Mouse (Mus musculus): Measurements from ENCODE around the gene Chchd10. TPM values are rescaled to one million over a fixed set of nuclear protein-coding genes. Genes with fewer than 3 reads are reported as not detected.
"Not testable (repeated sequence)": the region's sequence is repeated elsewhere in the genome, so short reads cannot be mapped to it uniquely, and the experiment has no call there.

Chchd10 gene
- total RNA-seq (2021) (1,000 to 10,000 TPM; 1,273 to 1,367 TPM), polyA plus RNA-seq (2012; rRNA removed) (4,822 and 7,346 TPM in 2 replicates)
- long read RNA-seq, transcript Chchd10-202 (2 exons, 405 nt): minor isoform, 7 of 1,006 reads
- long read RNA-seq, transcript Chchd10-201 (4 exons, 939 nt): major isoform, 976 of 1,006 reads
- long read RNA-seq, partial matches to known transcripts: 18 of 1,006 reads
- long read RNA-seq, other reads (novel, unspliced or antisense): 4 of 1,006 reads

DNA sequence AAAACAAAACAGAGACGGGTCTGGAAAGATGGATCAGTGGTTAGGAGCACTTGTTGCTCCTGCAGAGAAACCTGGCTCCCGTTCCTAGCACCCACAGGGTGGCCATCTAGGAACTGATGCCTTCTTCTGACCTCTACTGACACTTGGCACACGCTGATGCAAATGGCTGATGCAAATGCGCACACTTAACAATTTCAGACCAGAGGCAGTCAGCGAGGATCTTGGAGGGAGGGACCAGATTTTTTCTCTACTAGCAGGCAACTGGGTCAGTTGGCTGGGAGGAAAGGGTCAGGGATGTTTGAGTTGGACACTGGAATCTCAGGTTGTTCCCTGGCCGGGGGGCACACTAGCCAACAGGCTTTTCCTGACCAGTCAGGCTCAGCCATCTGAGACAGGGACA, at the start of gene Chchd10:
Chchd10 (plus strand) TSS at position 240 of the 400 bp plus-strand sequence.
- no peak for DNase-seq

DNA sequence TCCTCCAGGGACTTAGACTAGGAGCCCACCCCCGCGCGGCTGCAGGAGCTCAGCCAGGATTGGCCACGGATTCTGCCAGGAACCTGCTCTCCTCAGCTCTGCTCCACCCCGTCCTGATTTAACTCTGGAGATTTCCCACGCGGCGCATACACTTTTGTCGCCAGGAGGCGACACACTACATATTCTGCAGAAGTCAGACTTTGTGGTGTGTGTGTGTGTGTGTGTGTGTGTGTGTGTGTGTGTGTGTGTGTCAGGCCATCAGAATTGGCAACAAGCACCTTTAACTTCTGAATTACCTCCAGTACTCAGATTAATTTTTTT, 49.7 kb upstream of the Chchd10 start:
- DNase-seq: peak; percentile 81

DNA sequence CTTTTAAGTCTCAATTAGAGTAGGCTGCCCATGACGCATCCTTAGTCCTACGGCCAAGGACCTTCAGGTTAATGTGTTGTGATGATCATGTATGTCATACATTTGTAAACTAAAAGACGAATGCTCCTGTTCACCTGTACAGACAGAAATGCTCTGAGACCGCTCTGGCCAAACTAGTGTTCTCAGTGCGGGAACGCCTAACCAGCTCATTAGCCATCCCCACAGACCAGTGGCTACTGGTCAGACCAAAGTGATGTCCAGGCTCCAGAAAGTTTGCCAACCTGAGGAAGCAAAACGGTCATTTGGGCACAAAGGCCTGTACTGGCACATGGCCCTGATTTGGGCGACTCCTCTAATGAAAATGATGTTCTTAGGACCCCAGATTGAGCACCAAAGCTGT, 48.2 kb upstream of the Chchd10 start:
- no peak for DNase-seq

DNA sequence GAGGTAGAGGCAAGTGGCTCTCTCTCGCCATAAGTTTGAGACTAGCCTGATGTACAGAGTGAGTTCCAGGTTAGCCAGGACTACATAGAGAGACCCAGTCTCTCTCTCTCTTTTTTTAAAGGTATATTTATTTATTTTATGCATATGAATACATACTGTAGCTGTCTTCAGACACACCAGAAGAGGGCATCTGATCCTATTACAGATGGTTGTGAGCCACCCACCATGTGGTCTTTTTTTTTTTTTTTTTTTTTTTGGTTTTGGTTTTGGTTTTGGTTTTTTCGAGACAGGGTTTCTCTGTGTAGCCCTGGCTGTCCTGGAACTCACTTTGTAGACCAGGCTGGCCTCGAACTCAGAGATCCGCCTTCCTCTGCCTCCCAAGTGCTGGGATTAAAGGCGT, 45.4 kb upstream of the Chchd10 start:
- not testable (repeated sequence) for DNase-seq

DNA sequence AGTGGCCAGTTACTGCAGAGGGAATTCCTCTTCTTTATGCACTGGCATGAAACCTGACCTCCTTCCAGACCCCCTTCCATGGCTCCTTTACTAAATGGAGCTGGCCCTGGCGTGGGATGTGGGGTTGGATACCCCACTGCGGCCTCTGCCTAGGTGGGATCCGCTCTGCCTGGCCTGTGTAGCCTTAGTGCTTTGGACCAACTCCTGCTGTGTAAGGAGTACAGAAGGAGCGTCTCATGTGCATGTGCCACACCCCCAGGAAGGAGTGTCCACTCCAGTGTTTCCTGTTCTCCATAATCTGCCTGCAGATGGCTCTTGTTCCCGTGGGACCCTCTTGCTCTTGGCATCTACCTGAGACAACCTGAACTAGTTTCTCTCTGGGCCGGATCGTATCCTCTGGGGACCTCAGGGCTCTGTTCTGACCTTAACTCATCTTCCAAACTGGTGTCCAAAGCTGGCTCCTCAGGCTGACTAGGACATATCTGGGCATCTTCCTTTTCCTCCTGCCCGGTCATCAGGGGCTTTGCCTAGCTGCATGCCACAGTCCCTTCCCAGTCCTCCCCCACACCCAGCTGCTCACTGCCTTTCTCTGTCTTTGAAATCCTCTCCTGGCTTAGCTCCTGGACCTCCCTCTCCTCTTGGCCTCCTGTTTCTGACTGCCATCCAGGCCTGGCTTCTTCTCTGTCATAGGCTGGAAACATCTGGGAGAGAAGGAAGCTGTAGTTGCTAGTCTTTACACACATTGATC, 43.4 kb upstream of the Chchd10 start:
- no peak for DNase-seq

DNA sequence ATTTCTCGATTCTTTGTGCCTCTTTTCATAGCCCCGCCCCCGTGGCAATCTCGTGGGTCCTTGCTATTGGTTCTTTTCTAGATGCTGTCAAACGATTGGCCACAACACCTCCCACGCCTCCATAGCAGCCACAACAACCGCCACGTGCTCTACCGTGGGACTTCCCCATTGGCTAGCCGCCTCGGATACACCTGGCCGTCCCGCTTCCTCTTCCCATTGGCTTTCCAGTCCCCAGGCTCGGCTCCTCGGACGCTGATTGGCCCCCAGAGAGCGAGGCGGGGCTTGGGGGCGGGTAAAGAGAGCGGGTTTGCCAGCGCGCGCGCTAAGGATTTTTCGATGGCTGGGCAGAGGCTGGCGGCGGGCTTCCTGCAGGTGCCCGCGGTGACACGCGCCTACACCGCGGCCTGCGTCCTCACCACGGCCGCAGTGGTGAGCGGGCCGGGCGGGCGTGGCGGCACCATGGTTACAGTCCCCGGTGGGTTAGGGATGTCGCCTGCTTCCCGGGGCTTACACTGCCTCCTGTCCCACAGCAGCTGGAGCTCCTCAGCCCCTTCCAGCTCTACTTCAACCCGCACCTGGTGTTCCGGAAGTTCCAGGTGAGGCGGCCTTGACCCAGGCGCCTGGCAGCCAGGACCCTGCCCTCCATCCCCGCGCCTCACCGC, 39.7 kb upstream of the Chchd10 start, which contains the start of gene Derl3:
Derl3 (plus strand) TSS at position 325 of the 662 bp plus-strand sequence.
- DNase-seq: peak; percentile 95

DNA sequence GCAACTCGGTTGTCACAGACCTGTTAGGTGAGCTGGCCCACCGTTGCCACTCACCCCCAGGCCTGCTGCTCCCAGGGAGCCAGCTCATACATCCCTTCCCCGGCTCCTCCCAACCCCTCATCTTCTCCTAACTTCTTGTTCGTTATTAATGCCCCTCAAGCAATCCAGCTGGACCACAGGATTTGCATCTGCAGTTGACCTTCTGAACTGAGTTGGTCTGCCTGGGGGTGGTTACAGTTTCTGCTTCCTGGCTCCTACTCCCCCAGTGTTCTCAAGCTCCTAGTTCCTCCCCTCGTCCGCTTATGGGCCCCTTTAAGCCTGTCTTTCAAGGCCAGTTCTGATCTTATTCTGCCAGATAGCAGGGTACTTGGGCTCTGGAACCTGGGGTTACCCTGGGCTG, 38.3 kb upstream of the Chchd10 start:
- no peak for DNase-seq

DNA sequence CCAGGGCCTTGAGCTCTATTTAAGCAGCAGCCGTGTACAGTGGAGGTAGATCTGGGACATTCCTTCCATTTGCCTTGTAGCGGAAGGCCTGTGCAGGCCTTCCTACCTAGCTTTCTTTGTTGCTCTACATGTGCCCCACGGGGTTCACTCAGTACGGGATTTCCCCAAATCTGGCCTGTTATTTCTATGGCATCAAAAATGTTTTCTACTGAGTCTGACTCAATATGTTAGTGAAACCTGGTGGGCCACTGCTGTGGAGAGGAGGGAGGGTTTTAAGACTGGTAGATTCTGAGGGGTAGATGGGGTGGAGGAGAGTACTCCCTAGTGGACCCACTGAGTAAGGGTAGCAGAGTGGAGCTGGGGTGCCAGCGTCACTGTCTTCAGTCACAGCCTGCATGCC, 37.2 kb upstream of the Chchd10 start:
- no peak for DNase-seq

DNA sequence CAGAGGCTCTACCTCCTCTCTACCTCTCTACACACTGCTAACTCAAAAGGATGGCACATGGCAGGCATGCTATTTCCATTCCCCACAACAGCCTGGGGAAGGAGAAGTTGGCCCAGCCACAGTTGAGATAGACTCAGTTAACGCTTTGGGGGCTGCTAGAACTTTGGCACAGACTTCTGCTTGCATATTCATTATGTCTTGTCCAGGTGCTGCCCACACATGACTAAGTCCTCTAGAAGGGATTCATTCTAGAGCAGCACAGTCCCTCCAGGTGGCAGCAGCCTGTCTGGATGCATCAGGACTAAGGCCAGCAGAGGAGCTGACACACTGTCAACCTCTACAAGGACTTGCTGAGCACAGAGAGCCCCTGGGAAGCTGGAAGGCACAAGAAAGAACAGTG, 36.7 kb upstream of the Chchd10 start:
- no peak for DNase-seq

DNA sequence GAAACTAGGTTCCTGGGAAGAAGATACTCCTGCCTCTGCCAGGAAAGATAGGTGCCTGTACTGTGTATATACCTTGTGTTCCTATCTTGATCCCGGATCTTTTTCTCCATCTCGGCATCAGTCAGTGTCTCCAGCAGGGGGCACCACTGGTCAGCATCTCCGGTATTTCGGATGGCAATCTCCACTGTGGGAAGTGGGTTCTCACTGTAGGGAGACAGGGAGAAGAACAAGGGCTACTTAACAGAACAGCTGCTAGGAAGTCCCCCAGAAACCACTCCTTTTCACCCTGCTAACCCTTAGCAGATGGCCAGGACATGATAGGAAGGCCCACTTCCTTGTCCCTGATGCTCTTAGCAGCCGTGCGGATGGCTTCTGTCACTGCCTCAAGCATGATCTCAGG, 35.6 kb upstream of the Chchd10 start:
- peak; percentile 64 for DNase-seq

DNA sequence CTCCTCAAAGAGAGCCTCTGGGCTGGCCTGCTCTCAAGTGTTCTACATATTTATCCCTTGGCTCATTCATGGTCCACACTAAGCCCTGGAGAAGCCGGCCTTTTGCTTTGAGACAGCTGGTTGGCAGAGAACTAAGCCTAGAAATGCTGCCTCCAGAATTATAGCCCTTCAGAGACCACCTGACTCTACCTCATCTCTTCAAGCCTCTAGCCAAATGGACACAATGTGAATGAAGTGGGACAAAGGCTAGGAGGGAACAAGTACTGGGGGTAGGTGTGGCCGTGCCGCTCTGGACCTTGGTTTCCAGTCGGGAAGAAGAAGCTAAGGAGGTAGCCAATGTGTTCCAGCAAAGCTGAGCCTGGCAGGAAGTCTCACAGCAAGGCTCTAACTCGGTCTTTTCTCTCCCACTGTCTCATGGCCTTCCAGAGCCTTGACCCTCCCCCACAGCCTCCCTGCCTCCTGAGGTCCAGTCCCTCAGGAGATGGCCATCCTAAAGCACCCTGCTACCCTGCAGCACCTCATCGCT, 34.8 kb upstream of the Chchd10 start:
- DNase-seq: peak; percentile 18

DNA sequence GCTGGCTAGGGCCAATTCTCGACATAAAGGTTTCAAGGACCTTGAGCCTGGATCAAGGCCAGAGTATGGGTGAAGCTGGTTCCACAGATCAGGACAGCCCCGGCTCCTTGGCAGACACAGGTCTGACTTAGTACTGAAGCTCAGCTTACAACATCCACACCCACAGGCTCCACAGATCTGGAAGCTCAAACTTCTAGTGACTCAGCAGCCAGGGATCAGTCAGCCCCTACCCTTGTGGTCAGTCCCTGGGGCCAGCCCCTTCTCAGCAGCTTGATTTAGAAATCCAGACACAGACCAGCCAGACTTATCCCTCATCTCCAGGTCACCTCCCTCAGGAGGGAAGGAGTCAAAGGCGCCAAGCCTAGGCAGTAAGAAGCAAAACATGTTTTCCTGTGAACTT, 34.1 kb upstream of the Chchd10 start:
- peak; percentile 86 for DNase-seq

DNA sequence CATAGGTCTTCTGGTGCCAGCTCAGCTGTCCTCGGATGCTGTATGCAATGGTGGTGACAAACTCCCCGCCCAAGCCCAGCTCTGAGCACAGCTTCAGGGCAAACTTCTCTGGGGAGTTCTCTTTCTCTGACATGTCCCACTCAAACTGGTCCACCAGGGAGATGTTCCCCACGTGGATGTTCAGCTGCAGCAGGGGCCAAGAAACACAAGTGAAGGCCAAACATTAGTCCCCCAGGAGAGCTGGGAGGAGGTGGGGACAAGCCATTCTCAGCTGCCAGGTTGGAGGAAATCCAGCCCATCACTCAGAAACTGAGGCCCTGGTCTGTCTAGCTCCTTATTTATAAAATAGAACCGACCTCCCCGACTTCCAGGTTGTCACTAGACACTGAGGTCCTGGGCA, 28.5 kb upstream of the Chchd10 start:
- DNase-seq: no peak

DNA sequence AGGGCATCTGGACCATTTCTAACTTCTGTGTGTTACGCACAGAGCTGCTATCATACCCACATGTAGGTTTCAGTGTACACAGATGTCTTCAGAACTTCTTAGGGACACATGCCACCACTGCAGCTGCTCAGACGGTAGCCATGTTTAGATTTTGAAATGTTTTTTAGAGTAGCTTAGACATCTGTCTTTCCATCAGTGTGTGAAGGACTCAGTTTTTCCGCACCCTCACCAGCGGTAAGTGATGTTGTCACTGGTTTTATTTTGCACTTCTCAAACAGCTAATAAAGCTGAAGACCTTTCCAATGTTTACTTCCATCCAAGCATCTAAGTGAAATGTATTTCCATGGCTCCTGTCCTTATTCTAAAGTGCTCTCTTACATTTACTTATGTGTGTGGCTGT, 26.0 kb upstream of the Chchd10 start:
- DNase-seq: no peak

DNA sequence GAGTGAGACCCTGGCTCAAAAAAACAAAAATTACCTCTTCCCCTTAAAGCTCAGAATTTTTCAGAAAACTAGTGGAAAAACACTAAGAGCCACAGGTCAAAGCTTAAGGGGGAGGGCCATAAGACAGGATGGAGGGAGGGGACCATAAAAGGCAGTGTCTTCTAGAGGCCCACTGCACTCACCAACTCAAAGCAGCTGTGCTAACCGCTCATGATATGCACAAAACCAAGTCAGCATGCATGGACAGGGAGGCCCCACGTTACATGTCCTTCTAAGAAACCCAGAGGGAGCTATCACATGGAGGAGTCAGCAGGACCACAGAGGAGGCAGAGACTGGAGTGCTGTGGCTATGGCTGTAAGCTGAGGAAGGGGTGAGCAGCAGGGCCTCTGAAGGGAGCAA, 22.2 kb upstream of the Chchd10 start:
- DNase-seq: no peak

DNA sequence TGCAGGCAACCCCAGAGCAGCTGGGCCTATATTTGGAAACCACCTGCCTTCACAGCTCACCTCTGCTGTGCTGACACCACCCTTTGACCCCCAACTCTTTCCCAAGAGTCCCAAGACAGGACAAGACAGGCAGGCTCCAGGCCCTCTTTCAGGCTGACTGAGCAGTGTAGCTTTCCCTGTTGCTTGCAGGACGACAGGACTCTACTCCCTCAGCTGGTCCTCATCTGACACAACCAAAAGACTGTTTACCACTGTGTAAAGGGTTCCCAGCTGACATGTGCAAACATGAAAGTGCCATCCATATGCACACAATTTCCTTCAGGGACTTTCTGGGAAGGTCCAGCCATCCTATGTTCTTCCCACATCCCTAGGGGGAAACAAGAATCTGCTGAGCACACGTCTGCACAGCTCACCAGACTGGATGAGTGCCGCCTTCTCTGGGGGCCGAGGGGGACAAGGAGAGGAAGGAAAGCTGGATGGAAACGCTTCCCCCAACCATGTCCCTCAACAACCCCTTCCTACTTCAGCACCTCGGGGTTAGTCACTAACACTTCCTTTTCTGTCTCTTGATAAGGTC, 19.8 kb upstream of the Chchd10 start:
- DNase-seq: no peak

DNA sequence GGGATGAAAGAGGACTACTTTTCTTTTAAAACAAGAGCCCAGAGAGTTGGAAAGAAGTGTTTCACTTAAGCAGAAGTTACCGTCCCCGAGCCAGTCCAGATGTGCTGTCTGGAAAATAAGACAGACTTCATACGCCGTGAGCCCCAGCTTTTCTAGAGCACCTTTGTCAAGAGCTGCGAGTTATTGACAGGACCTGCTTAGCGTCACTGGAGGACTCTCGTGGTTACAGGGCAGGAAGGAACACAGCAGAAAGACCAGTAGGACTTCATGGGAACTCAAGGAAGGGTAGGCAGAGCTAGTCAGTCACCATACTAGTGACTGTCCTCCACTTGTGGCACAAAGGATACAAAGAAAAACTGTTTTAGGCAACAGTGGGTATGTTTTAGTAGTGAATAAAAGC, 17.4 kb upstream of the Chchd10 start:
- no peak for DNase-seq

DNA sequence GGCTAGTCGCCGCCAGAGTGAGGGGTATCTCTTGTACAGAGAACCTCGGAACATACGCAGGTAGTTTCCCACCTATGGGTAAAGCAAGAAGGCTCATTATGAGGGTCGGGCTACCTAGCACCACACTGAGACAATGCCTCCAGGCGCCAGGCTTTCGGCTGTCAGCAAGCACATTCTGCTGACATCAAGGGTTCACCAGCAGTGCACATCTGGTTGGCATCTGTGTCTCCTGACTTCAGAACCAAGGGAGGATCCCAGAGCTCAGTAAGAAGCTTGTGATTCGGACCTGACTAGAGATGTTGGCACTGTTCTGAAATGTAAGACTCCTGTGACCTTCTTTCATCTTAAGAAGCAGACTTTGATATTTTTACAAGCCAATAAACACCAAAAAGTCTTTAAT, 16.1 kb upstream of the Chchd10 start:
- DNase-seq: no peak

DNA sequence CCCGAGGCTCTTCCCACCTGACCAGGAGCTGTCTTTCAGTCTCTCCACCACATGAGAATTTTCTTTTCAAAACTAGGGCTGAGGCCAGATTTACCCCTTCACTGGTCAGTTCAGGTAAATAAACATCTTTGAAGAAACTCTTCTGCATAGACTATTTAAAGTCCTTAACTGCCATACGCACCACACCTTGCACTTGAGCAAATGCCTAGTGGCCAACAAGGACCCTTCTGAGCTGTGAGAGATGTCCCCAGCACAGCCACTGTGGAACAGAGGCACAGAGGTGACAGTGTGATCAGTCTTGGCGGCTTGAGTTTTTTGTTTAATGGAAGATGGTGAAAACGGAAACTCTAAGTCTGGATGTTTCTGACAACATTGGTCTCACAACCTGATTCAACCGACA, 13.9 kb upstream of the Chchd10 start:
- no peak for DNase-seq

DNA sequence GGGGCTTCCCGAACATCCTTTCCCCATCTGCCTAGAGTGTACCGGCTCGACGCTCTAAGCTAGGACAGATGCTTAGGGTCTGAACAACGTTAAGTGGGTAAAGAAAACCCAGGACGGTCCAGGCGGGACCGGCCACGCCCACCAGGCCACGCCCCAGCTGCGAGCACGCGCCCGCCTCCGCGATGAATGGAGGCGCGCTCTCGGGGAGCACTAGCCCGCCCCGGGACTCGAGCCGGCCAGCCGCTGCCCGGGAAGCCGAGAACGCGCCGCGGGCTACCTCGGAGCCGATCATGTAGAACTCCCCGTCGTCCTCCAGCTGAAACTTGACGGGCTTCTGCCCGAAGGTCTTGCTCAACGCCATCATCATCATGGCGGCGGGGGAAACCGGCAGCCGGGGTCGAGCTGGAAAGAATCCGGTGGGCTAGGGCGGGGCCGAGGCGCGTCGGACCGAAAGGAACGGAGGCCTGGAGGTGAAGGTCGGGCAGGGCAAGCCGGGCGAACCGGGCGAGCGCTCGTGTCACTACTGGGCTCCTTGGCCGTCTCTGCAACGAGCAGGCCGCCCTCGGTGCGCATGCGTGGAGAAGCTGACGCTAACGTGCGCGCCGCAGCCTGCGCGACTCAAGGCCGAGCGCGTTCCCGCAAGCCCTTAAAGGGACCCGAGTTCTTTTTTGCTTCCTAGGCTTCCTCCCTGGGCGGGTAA, 11.8 kb upstream of the Chchd10 start, which contains the start of gene Smarcb1:
Smarcb1 (minus strand) TSS at position 592 of the 700 bp plus-strand sequence.
- DNase-seq: peak; percentile 96

DNA sequence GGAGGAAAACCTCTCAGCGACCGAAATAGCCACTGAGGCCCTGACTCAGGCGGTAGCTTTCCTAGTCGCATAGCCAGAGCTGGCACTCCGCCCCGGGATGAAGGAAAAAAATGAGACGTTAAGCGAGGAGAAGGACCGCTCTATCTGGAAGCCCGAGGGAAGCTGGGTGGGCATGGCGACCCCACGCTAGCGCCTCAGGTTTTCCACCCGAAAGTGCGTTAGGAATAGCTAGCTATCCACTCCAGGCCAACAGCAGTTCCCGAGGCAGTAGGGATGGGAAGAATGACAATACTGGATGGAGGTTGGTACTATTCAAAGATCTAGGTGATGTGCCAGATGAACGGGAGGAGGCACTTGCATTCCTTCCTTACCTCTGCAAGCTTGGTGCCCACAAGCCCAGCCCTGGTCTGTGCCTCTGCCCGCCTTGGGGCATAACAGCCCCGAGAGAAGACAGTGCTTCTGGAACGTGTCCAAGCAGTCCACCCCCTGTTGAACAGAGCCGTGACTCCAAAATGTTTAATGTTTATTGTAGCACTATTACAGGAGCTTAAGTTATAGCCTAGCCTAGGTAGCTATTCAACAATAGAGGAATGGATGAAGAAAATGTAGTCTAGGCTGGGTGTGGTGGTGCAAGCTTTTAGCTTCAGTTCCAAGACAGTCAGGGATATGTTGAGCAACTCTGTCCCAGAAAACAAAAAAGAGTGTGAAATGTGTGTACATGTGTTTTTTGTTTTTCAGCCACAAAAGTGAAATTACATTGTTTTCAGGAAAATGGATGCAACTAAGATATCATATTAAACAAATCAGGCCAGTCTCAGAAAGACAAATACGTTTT, 11.0 kb upstream of the Chchd10 start:
- no peak for DNase-seq
